Comparison of ENCODE assay signal across 19 mouse cellular contexts in genomic region chr16:35007361-35007760, GRCm38 (mm10).
"Had no signal": no experiment of that assay in that cellular context is flagged by ENCODE, and none has a peak within 500 bp of the region (broad histone marks: within the 10 kb centered on the region; RNA-seq: fewer than 3 reads in every experiment).

No protein-coding gene starts in this region.

- H3K4me2 ChIP-seq: lung, embryonic 14.5 days; midbrain, embryonic 12.5 days; neural tube, embryonic 13.5 days; neural tube, embryonic 15.5 days had no signal

- H3K36me3 ChIP-seq: midbrain, embryonic 10.5 days; midbrain, embryonic 12.5 days; neural tube, embryonic 13.5 days; neural tube, embryonic 15.5 days had no signal

- ATAC-seq: midbrain, embryonic 16.5 days had no signal

- H3K4me3 ChIP-seq: midbrain, embryonic 10.5 days; midbrain, embryonic 12.5 days; myocyte; neural tube, embryonic 13.5 days; neural tube, embryonic 15.5 days had no signal

- DNase-seq: lung, adult 18-20 months; lung, embryonic 14.5 days; lung, postnatal 10 days; lung, postnatal 4 days; midbrain, embryonic 14.5 days; retina, postnatal 1 day; right cerebral cortex, adult 18-20 months; right cerebral cortex, postnatal 25 days; right cerebral cortex, postnatal 4 days; spleen, adult 18-20 months; thymus, adult 2 months; thymus, postnatal 25 days; thymus, postnatal 4 days had no signal

- H3K4me1 ChIP-seq: midbrain, embryonic 10.5 days; midbrain, embryonic 12.5 days; neural tube, embryonic 13.5 days; neural tube, embryonic 15.5 days had no signal

- H3K27me3 ChIP-seq: neural tube, embryonic 13.5 days; neural tube, embryonic 15.5 days had no signal

- H3K9me3 ChIP-seq: midbrain, embryonic 10.5 days; midbrain, embryonic 12.5 days; neural tube, embryonic 13.5 days; neural tube, embryonic 15.5 days had no signal

- H3K27ac ChIP-seq: midbrain, embryonic 10.5 days; midbrain, embryonic 12.5 days; neural tube, embryonic 13.5 days; neural tube, embryonic 15.5 days had no signal

- H3K9ac ChIP-seq: lung, embryonic 14.5 days; midbrain, embryonic 12.5 days; neural tube, embryonic 13.5 days; neural tube, embryonic 15.5 days had no signal
